Mouse (Mus musculus): ENCODE results near the gene Ascc1.

Ascc1 gene

GRCm38 (mm10) chr10:60078561-60078917 is 75.9 kb downstream of the Ascc1 start:
- peak in 1 of 2 experiments; percentile 16 for DNase-seq (ENCODE audit: low spot score in 2 of 2)

GRCm38 (mm10) chr10:60080171-60080570 is 77.6 kb downstream of the Ascc1 start:
- DNase-seq (ENCODE audit: low spot score in 2 of 2) = no peak

- no peak for DNase-seq (ENCODE audit: low spot score in 2 of 2)
Measured at GRCm38 (mm10) chr10:60080601-60080981, 78.0 kb downstream of the Ascc1 start.

- no peak for DNase-seq (ENCODE audit: low spot score in 2 of 2)
Measured at GRCm38 (mm10) chr10:60080982-60081825, 78.6 kb downstream of the Ascc1 start.

GRCm38 (mm10) chr10:60081905-60082304 is 79.3 kb downstream of the Ascc1 start:
- DNase-seq (ENCODE audit: low spot score in 2 of 2) = peak; percentile 29 to 52

GRCm38 (mm10) chr10:60084065-60084464 is 81.5 kb downstream of the Ascc1 start:
- DNase-seq (ENCODE audit: low spot score in 2 of 2) = no peak

GRCm38 (mm10) chr10:60092311-60092710 is 89.7 kb downstream of the Ascc1 start:
- no peak for DNase-seq (ENCODE audit: low spot score in 2 of 2)

- no peak for DNase-seq (ENCODE audit: low spot score in 2 of 2)
Measured at GRCm38 (mm10) chr10:60093751-60094150, 91.1 kb downstream of the Ascc1 start.

GRCm38 (mm10) chr10:60095558-60095957 is 93.0 kb downstream of the Ascc1 start:
- no peak for DNase-seq (ENCODE audit: low spot score in 2 of 2)

GRCm38 (mm10) chr10:60096302-60096701 is 93.7 kb downstream of the Ascc1 start:
- no peak for DNase-seq (ENCODE audit: low spot score in 2 of 2)

- DNase-seq (ENCODE audit: low spot score in 2 of 2) = no peak
Measured at GRCm38 (mm10) chr10:60097146-60097545, 94.5 kb downstream of the Ascc1 start.

- DNase-seq (ENCODE audit: low spot score in 2 of 2) = peak in 1 of 2 experiments; percentile 50
Measured at GRCm38 (mm10) chr10:60097774-60098173, 95.2 kb downstream of the Ascc1 start.

- no peak for DNase-seq (ENCODE audit: low spot score in 2 of 2)
Measured at GRCm38 (mm10) chr10:60105391-60106145, 103.0 kb downstream of the Ascc1 start.

- DNase-seq (ENCODE audit: low spot score in 2 of 2) = peak; percentile 83
Measured at GRCm38 (mm10) chr10:60106146-60106530, 103.5 kb downstream of the Ascc1 start, which contains the start of gene Spock2. Gene Spock2, plus strand, starts transcription at chr10:60106219.

- DNase-seq (ENCODE audit: low spot score in 2 of 2) = no peak
Measured at GRCm38 (mm10) chr10:60106531-60107186, 104.1 kb downstream of the Ascc1 start.

GRCm38 (mm10) chr10:60107448-60107847 is 104.8 kb downstream of the Ascc1 start:
- DNase-seq (ENCODE audit: low spot score in 2 of 2) = no peak

GRCm38 (mm10) chr10:60108321-60109111 is 105.9 kb downstream of the Ascc1 start:
- DNase-seq (ENCODE audit: low spot score in 2 of 2) = no peak

- DNase-seq (ENCODE audit: low spot score in 2 of 2) = no peak
Measured at GRCm38 (mm10) chr10:60109336-60109735, 106.7 kb downstream of the Ascc1 start.

- DNase-seq (ENCODE audit: low spot score in 2 of 2) = no peak
Measured at GRCm38 (mm10) chr10:60109989-60110388, 107.4 kb downstream of the Ascc1 start.

GRCm38 (mm10) chr10:60110908-60111475 is 108.4 kb downstream of the Ascc1 start:
- no peak for DNase-seq (ENCODE audit: low spot score in 2 of 2)
